Mouse (Mus musculus): ENCODE results near the gene Dnajb6. TPM values are rescaled to one million over a fixed set of nuclear protein-coding genes. Genes with fewer than 3 reads are reported as not detected.
"Not testable (repeated sequence)": the region's sequence is repeated elsewhere in the genome, so short reads cannot be mapped to it uniquely, and the experiment has no call there.

Gene Dnajb6
- polyA plus RNA-seq, 1 experiment from 2014 or later, result 141 TPM

DNA sequence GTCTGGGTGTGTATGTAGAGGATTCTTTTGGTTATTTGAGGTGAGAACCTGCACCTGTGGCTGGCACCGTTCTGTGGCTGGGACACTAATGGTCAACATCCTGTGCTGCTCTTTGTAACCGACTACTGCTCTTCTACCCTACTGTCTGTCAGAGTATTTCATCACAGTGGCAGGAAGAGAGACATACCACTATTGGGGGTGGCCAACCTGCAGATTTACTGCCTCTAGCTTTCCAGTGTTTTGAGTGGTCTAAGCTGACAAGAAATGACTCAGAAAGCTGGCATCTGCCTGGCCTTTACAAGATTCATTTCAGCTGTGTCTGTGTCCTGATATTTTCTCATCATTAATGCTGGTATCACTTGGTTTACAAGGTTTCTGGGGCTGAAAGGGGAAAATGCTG, 36.5 kb downstream of the Dnajb6 start:
- ATAC-seq (ENCODE audit: borderline replicate concordance, extremely low read depth, low FRiP score, low TSS enrichment), result no peak
- Histone ChIP-seq H3K27ac (no peak overlapping the region), H3K9ac (no peak overlapping the region), H3K4me2 (no peak overlapping the region), H3K4me3 (no peak overlapping the region), H3K36me3 (peaks cover 25% of the 10 kb centered on the region), H3K27me3 (no peaks in the 10 kb centered on the region), H3K9me3 (no peaks in the 10 kb centered on the region), H3K4me1 (no peaks in the 10 kb centered on the region)
- WGBS, result 76% methylated on average over 2 of the region's 2 CpGs

DNA sequence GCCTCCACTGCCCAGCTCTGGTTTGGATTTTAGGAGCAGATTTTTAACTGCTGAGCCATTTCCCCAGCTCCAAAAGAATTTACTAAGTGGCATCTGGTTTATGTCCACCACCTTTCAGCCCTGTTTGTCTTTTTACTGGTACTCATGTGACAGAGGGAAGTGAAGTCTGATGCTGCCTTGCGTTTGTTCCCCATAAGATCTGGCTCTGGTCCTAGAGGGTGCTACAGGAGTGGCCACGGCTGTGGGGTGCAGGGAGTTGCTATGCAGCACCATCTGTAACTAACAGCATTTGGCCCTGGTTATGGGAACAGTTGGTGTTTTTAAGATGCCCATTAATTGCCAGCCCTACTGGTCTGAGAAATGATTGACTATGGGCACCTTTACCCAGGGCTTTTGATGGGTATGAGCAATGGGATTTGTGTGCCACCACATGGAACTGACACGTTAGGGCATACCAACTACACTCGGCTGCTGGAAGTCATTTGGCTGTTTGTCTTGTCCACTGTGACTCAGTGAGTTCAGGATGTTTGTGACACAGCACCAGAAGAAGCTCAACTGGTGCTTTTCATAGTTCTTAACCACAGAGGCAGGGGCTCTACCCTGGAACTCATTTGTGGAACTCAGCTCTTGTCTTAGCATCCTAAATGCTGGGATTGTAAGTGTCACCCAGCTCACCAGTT, 37.3 kb downstream of the Dnajb6 start:
- no peak overlapping the region for H3K27ac ChIP-seq

DNA sequence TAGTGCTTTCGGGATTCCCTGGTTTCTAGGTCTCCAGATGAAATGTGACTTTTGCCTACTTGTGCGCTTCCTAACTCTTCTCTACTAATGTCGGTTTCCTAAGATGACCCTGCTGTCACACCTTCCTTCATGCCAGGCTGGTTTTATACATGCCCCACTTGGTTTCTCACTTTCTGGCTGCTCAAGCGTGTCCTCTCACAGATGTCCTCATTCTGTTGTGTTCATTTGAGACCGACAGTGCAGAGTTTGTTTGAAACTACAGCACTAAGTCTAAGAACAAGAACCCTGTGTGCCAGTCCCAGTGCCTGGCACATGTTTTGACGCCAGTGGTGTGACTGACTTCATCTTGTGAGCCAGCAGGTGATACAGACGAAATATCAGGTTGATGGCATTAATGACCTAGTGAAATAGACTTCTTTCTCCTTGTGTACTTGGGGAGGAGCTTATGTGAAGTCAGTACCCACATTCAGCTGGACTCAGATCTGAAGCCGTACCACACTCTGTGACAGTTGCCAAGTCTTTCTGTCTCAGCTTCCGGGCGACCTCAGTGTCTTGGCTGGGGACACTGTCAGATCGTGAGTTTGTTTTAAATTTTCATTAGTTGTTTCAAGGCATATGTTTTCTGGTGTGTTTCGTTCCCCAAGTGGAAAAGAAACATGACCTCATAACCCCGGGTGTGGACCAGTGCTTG, 38.1 kb downstream of the Dnajb6 start:
- Histone ChIP-seq H3K9ac (no peak overlapping the region), H3K27ac (no peak overlapping the region), H3K9me3 (no peaks in the 10 kb centered on the region), H3K4me3 (no peak overlapping the region), H3K36me3 (peaks cover 17% of the 10 kb centered on the region), H3K4me2 (no peak overlapping the region), H3K4me1 (no peaks in the 10 kb centered on the region), H3K27me3 (no peaks in the 10 kb centered on the region)
- ATAC-seq (ENCODE audit: borderline replicate concordance, extremely low read depth, low FRiP score, low TSS enrichment), result no peak
- WGBS, result 86% methylated on average over 13 of the region's 13 CpGs

More for the DNA sequence above, 37.3 kb downstream of the Dnajb6 start:
- Histone ChIP-seq H3K36me3 (peaks cover 18% of the 10 kb centered on the region), H3K4me3 (no peak overlapping the region), H3K9ac (no peak overlapping the region), H3K9me3 (no peaks in the 10 kb centered on the region), H3K4me1 (no peaks in the 10 kb centered on the region), H3K27me3 (no peaks in the 10 kb centered on the region), H3K4me2 (no peak overlapping the region)
- no peak for ATAC-seq (ENCODE audit: borderline replicate concordance, extremely low read depth, low FRiP score, low TSS enrichment)
- 63% methylated on average over 4 of the region's 4 CpGs for WGBS

DNA sequence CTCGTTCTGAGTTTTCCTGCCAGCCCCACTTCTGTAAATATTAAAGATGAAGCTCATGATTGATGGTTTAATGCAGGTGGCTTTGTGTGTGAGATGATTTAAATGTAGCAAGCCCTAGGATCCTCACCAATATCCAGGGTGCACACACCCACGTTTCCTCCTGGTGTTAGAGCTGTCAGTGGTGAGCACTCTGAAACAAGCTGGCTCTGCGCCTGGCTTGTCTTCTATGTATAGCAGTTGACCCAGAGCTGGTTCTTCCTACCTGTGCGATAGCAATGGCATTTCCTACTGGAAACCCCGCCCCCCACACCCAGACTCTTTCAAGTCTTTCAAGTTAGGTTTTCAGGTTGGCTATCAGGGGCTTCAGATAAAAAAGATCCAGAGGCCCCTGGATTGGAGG, 39.9 kb downstream of the Dnajb6 start:
- 59% methylated on average over 5 of the region's 5 CpGs for WGBS
- H3K4me2 ChIP-seq, result no peak overlapping the region
- no peak overlapping the region for H3K27ac ChIP-seq
- no peak overlapping the region for H3K9ac ChIP-seq
- H3K9me3 ChIP-seq, result no peaks in the 10 kb centered on the region
- peaks cover 17% of the 10 kb centered on the region for H3K36me3 ChIP-seq
- H3K4me3 ChIP-seq, result no peak overlapping the region
- ATAC-seq (ENCODE audit: borderline replicate concordance, extremely low read depth, low FRiP score, low TSS enrichment), result no peak
- no peaks in the 10 kb centered on the region for H3K4me1 ChIP-seq
- H3K27me3 ChIP-seq, result no peaks in the 10 kb centered on the region

DNA sequence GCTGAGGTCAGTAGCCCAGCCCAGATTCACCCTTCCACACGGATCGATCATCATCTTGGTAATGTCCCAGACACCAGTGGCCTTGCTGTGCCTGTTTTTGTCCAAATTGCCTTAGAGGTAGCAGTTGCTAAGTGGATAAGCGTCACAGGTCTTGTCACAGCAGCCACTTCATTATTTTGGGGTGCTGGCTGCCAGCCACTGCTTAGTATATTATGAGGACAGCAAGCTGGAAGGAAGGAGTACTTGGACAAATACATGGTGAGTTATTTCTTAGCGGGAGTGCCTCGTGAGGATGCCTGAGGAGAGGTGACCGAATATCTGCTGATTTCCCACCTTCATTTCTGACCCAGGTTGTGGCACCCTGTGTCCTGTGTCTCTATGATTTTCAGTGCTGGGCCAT, 42.5 kb downstream of the Dnajb6 start:
- ATAC-seq (ENCODE audit: borderline replicate concordance, extremely low read depth, low FRiP score, low TSS enrichment), result no peak
- Histone ChIP-seq H3K4me1 (no peaks in the 10 kb centered on the region), H3K9ac (no peak overlapping the region), H3K27ac (no peak overlapping the region), H3K27me3 (no peaks in the 10 kb centered on the region), H3K9me3 (no peaks in the 10 kb centered on the region), H3K4me3 (no peak overlapping the region), H3K36me3 (peaks cover 13% of the 10 kb centered on the region), H3K4me2 (no peak overlapping the region)
- 83% methylated on average over 6 of the region's 6 CpGs for WGBS

DNA sequence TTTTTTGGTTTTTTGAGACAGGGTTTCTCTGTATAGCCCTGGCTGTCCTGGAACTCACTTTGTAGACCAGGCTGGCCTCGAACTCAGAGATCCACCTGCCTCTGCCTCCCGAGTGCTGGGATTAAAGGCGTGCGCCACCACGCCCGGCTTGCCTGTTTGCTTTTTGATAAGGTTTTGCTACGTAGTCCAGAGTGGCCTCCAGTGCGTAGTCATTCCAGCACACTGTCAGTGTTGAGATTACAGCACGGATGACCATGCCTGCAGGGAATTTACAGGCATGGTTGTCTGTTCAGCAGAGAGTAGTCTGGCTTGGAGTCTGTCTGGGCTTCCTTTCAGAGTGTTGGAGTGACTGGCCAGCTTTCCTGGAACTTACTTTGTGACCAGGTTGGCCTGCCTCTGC, 44.2 kb downstream of the Dnajb6 start:
- H3K27me3 ChIP-seq; H3K36me3 ChIP-seq; H3K4me3 ChIP-seq; H3K27ac ChIP-seq; H3K4me1 ChIP-seq; H3K9me3 ChIP-seq; ATAC-seq (ENCODE audit: borderline replicate concordance, extremely low read depth, low FRiP score, low TSS enrichment); H3K9ac ChIP-seq; H3K4me2 ChIP-seq: not testable (repeated sequence)
- 83% methylated on average over 9 of the region's 9 CpGs for WGBS

DNA sequence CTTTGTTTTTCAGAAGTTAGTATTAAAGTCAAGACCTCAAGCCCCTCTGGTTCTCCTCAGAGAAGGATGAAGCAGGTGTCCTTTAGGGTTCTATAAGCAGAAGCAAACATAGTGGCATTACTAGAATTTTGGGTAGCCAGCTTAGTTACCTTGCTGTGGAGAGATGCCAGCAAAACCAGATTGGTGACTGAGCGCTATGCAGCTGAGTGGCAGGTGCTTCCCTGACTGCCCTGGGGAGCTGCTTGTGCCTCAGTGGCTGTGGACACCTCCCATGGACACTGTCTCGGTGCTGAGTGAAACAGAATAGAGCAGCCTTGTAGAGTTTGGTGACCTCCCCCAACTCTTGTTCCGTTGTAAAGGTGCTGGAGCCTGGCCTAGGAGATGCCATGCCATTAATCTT, 46.8 kb downstream of the Dnajb6 start:
- H3K27me3 ChIP-seq, result no peaks in the 10 kb centered on the region
- H3K4me1 ChIP-seq, result no peaks in the 10 kb centered on the region
- H3K27ac ChIP-seq, result no peak overlapping the region
- no peak overlapping the region for H3K9ac ChIP-seq
- H3K4me3 ChIP-seq, result no peak overlapping the region
- 91% methylated on average over 3 of the region's 3 CpGs for WGBS
- no peak for ATAC-seq (ENCODE audit: borderline replicate concordance, extremely low read depth, low FRiP score, low TSS enrichment)
- no peaks in the 10 kb centered on the region for H3K9me3 ChIP-seq
- peaks cover 8% of the 10 kb centered on the region; the same call in 1 of the 2 replicates for H3K36me3 ChIP-seq
- H3K4me2 ChIP-seq, result no peak overlapping the region

DNA sequence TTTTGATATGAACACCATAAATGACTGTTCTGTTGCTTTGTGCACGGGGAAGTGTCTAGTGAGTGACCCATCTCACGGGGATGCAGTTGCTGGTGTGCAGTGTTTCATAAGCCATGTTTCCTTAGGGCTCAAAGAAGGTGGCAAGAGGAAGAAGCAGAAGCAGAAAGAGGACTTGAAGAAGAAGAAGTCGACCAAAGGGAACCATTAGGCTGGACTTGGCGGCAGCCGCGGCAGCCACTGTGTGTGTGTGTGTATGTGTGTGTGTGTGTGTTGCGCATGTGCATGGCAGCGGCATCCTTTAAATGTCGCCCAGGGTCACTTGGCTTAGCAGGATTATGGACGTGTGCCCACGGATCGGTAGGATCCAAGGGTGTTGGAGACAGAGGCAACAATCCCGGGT, 49.4 kb downstream of the Dnajb6 start:
- ATAC-seq (ENCODE audit: borderline replicate concordance, extremely low read depth, low FRiP score, low TSS enrichment); H3K9ac ChIP-seq; H3K4me2 ChIP-seq; H3K9me3 ChIP-seq; H3K27ac ChIP-seq; H3K4me1 ChIP-seq; H3K27me3 ChIP-seq; H3K36me3 ChIP-seq; H3K4me3 ChIP-seq: not testable (repeated sequence)
- 90% methylated on average over 6 of the region's 13 CpGs for WGBS

DNA sequence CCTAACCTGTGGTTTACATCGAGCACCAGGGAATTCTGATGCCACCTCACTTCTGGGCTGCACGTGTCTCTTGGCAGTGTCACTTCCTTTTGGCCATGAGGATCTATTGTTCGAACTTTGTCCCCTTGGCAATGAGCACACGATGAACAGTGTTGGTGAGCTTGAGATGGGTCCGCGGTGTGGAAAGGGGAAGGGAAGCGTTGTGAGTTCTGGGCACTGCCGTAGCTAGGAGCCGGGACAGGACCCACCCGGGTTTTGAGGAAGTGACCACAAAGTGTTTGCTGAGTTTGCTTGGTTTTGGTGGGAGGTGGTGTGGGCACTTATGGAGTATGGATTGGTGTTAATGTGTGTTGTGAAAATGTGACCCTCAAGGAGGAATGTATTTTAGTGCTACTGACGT, 50.5 kb downstream of the Dnajb6 start:
- not testable (repeated sequence) for H3K4me1 ChIP-seq; H3K9me3 ChIP-seq; H3K4me3 ChIP-seq; H3K4me2 ChIP-seq; H3K36me3 ChIP-seq; ATAC-seq (ENCODE audit: borderline replicate concordance, extremely low read depth, low FRiP score, low TSS enrichment); H3K27me3 ChIP-seq; H3K27ac ChIP-seq; H3K9ac ChIP-seq
- 86% methylated on average over 1 of the region's 11 CpGs for WGBS

DNA sequence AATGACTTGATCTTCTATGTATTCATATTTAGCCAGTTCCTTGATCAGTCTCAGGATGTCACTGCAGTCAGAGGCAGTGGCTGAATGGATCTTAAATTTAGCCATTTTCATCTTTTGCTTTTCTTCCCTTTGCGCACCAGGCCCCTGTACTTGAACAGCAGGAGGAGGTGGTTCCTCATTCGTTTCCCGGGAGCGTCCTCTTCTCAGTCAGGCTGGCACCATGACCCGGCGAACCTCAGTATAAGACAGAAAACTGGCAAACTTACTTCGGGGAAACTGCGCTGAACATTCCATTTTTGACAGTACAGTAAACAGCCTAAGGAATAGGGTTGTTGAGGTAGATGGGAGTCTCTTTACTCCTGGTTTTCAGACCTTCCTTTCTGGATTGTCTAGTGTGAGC, 59.4 kb downstream of the Dnajb6 start:
- H3K27ac ChIP-seq; H3K27me3 ChIP-seq; H3K36me3 ChIP-seq; ATAC-seq (ENCODE audit: borderline replicate concordance, extremely low read depth, low FRiP score, low TSS enrichment); H3K4me3 ChIP-seq; H3K9ac ChIP-seq; H3K4me1 ChIP-seq; H3K4me2 ChIP-seq; H3K9me3 ChIP-seq: not testable (repeated sequence)
- 83% methylated on average over 8 of the region's 8 CpGs for WGBS

DNA sequence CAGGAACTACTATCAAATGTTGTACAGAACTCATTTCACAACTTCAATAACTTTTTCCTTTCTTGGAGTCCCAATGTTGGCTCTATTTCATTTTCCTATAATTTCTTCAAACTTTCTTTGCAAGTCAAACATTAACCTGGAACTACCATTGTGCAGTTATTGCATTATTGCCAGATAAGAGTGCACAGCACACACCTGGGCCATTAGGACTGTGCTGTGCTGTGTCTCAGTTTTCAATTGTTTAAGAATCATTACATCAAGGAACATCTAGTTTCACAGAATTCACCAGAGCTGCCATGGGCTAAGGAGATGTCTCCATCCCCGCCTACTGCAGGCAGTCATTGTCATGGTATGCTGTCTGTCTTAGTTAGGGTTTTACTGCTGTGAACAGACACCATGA, 73.5 kb downstream of the Dnajb6 start:
- Histone ChIP-seq H3K27me3 (no peaks in the 10 kb centered on the region), H3K36me3 (no peaks in the 10 kb centered on the region), H3K27ac (no peak overlapping the region), H3K4me1 (no peaks in the 10 kb centered on the region), H3K4me3 (no peak overlapping the region), H3K9ac (no peak overlapping the region), H3K4me2 (no peak overlapping the region), H3K9me3 (no peaks in the 10 kb centered on the region)
- no peak for ATAC-seq (ENCODE audit: borderline replicate concordance, extremely low read depth, low FRiP score, low TSS enrichment)
- WGBS, result 78% methylated on average over 1 of the region's 1 CpGs

DNA sequence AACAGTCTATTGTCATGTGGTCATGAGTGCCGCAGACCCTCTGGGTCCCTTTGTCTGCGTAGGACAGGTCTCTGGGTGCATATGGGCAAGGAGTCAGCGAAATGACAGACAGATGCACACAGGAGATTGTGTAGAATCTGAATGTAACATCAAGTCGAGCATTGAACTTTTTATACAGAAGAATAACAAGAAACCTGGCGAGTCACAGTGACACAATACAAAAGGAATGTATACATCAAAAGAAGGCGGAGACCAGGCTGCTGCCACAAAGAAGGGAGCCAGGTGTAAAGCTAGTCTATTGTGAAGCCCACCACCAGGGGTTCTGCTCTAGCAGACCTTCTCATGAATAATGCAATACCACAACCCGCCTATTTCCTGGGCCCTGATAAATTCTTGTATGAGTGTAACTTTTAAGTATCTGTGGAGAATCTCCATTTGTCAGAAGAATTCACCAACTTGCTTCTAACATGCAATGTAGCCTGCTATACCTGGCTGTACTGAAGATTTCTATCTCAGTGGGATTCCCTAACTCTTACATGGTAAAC, 76.0 kb downstream of the Dnajb6 start:
- ATAC-seq (ENCODE audit: borderline replicate concordance, extremely low read depth, low FRiP score, low TSS enrichment); H3K4me3 ChIP-seq; H3K9me3 ChIP-seq; H3K27me3 ChIP-seq; H3K4me2 ChIP-seq; H3K36me3 ChIP-seq; H3K27ac ChIP-seq; H3K4me1 ChIP-seq; H3K9ac ChIP-seq: not testable (repeated sequence)
- 74% methylated on average over 7 of the region's 7 CpGs for WGBS
